Mouse (Mus musculus) gonadal fat pad, adult 2 months (tissue): ENCODE data around the gene Tmem119. TPM values are rescaled to one million over a fixed set of nuclear protein-coding genes. Genes with fewer than 3 reads are reported as not detected.

Source experiments
- DNase-seq: peaks from one replicate; pipeline ENCODE4 v3.0.0-alpha.2; 2012; ENCODE audit warnings: low read depth
- polyA plus RNA-seq: library from polyadenylated mRNA; depleted of rRNA; stranded (reverse); fragments of >200 nt; gene quantifications from 2 replicates; pipeline ENCODE4 v1.2.3, GENCODE M21; 2012; rRNA removed

Tmem119 gene
- polyA plus RNA-seq, 1 experiment = 18.7 TPM

DNA sequence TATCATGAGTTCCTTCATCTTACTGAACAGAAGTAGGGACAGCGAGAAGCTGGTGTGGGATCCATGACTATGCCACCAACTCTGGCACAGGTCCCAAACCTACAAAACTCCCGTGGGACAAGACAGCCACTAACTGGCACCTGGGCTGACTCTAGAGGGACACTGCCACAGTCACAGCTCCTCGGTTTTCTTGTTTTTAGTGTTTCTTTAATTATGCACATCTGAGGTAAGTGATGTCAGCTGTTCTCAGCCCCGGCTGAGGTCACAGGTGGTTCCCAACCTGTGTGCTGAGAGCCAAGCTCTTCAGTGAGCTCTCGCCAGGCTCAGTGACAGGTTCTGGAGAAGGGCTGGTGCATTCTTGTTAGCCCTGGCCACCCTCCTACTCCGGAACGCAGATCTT lies 35.9 kb downstream of the Tmem119 start:
- DNase-seq = no peak

DNA sequence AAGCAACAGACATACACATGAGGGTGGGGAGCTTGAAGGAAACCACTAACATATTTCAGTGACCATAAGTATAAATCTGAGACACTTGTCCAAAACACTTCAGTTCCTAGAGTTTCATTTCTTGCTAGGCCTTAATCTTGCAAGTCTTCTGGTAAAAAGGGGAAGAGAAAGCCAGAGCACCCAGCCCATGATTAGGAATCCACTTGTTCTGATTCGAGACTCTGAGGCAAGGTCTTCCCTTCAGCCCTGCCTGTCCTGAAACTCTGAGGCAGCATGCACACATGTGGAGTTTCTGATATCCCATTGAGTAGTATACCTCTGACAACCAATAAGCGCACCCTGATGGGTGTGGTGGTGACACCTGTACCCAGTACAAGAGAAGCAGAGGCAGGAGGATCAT lies 38.7 kb downstream of the Tmem119 start:
- DNase-seq = no peak

DNA sequence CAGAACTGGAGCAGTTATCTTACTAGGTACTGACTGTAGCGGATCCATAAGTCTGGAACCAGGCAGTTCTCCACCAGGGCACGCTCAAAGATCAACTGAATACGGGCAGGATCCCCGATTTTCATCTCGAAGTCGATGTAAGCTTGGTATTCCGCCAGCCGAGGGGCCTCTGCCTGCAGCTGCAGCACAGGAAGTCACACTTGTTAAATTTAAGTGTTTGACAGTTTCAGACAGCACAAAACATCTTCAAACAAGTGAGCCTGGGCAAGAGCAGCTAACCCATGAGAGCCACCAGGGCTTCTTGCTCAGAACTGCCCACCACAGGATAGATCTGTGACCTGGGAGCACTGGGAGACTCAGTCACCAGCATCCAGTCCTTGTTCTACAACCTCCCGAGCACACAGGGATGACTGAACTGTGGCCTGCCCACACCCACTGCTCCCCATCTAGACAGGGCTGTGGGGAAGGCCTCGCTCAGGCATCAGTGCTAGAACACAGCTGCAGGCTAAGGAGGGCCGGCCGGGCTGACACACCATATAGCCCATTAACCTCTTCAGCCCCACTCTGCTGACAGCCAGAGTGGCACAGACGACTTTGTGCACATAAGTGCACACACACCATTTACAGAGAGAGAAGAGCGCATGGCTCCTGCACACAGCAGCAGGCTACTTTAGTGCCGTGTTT lies 44.8 kb downstream of the Tmem119 start:
- DNase-seq = no peak

DNA sequence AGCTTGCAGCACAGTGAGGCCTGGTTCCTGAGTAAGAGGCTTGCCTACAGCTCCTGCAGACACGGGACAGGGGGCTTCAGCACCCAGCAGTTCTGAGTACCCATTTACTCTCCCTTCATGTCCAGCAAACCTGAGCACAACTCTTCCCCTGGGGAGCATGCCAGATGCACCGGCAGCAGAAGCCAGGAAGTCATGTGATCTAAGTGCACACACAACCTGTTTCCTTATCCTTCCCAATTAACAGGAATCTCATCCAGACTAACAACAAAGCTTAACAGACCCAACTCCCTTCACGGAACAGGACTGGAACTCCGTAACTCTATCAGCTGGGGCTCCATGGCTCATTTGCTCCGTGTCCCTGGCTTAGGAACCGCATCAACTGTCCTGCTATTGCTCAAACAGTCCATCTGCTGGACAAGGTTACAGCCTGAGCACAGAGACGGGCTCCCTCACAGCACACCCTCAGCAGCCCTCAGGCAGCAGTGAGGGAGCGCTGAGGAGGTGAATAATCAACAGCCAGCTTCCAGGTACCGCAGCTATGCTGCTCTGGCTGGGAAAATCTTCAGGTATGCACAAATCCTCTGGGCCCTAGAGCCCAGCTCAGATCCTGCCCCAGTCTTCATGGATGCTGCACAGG lies 48.7 kb downstream of the Tmem119 start:
- DNase-seq = no peak

DNA sequence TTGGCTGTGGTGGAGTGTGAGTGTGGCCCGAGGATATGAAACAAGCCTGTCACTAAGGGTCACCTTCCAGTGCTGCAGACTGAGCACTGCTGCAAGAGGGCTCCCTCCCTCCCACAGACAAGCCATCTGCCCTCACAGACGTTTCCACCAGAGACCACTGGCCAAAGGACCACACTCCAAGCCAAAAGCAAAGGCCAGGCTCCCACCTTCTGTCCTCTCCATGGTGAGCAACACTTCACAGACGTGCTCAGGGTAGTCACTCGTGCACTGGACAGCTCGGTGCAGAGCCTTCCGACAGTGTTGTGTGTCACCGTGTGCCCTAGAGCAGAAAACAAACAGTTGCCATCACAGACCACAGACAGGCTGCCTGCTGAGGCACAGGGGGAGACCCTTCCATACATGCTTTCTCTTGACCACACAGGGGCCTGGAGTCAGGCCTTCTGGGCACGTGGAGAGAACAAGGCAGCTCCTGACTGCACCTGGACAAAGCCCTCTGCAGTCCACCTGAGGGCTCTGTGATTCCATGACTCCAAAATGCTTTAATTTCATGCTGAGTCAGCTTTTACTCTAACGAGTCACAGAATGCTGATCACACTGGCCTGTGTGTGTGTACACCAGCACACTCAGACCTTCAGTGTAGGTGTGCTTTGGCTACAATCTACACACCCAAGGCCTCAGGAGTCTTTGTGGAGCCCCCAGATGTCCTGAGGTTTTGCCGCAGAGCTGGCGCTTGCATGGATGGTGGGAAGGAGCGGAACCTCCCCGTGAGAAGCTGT lies 51.6 kb downstream of the Tmem119 start:
- DNase-seq = no peak

DNA sequence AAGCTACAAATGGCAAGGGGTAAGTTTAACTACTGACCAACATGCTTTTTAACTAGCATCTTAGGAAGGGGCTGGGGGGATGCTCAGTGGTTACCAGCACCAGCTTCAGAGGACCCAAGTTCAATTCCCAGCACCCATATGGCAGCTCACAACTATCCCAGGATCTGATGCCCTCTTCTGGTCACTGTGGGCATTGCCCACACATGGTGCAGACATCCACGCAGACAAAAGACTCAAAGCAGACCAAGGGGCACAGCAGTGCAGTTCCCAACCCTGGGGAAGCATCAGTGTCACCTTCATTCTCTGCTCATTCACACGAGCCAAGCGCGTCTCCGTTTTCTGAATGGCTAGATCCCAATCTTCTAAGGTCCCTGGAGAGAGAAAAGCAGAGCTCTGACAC lies 52.7 kb downstream of the Tmem119 start:
- DNase-seq = no peak

Other genes starting within 250 kb of the Tmem119 start
- 75.4 and 80.8 TPM in 2 replicates for gene Cmklr1, start 150.1 kb downstream of the Tmem119 start, polyA plus RNA-seq
- gene 1700069L16Rik, start 75.7 kb downstream of the Tmem119 start, polyA plus RNA-seq = not detected in 2 replicates
- 16.0 and 17.0 TPM in 2 replicates for gene Ficd, start 64.7 kb downstream of the Tmem119 start, polyA plus RNA-seq
- gene Sart3, start 28.0 kb downstream of the Tmem119 start, polyA plus RNA-seq = 15.4 and 19.2 TPM in 2 replicates
- gene Iscu, start 27.8 kb downstream of the Tmem119 start, polyA plus RNA-seq = 139 and 177 TPM in 2 replicates
- gene Selplg, start 32.1 kb upstream of the Tmem119 start, polyA plus RNA-seq = 20.9 and 22.3 TPM in 2 replicates
- 45.0 and 51.0 TPM in 2 replicates for gene Coro1c, start 108.2 kb upstream of the Tmem119 start, polyA plus RNA-seq
- gene Ssh1, start 193.4 kb upstream of the Tmem119 start, polyA plus RNA-seq = 11.9 and 14.0 TPM in 2 replicates
- 13.0 and 16.6 TPM in 2 replicates for gene Dao, start 203.2 kb upstream of the Tmem119 start, polyA plus RNA-seq